Mouse (Mus musculus) olfactory bulb, adult 2 months (tissue): ENCODE data around the gene Drg1. TPM values are rescaled to one million over a fixed set of nuclear protein-coding genes. Genes with fewer than 3 reads are reported as not detected.

ENCODE experiments used
- H3K27ac ChIP-seq: fragments of 200-500 bp; 2 replicates; pipeline ENCODE4 v1.5.1; 2012; ENCODE audit warnings: low read depth, low read length; ENCODE audit not compliant: insufficient read depth
- H3K4me1 ChIP-seq: fragments of 200-500 bp; 2 replicates; pipeline ENCODE4 v1.6.1; 2012; ENCODE audit warnings: low read length; ENCODE audit not compliant: control insufficient read depth, insufficient read depth
- H3K4me3 ChIP-seq: fragments of 200-500 bp; 2 replicates; pipeline ENCODE4 v1.5.1; 2012; ENCODE audit warnings: mild to moderate bottlenecking, low read depth, low read length, moderate library complexity; ENCODE audit not compliant: insufficient read depth
- CTCF ChIP-seq: fragments of 200-500 bp; IDR thresholded peaks from 2 replicates; pipeline ENCODE4 v1.5.1; 2012; ENCODE audit warnings: low read depth, mild to moderate bottlenecking, low read length, moderate library complexity; ENCODE audit not compliant: insufficient read depth
- POLR2A ChIP-seq: fragments of 200-500 bp; IDR thresholded peaks from 2 replicates; pipeline ENCODE4 v1.6.1; 2012; ENCODE audit warnings: mild to moderate bottlenecking, low read depth, low read length, moderate library complexity; ENCODE audit not compliant: insufficient read depth
- WGBS: fragments of 180-500 bp; shearing (Covaris S2); methylation state at CpG from one replicate; pipeline ENCODE4 v1.1.7; 2018; 5-methylcytosine and 5-hydroxymethylcytosine counted together
- polyA plus RNA-seq: library from polyadenylated mRNA; stranded (reverse); fragments of >200 nt; gene quantifications from 2 replicates; pipeline ENCODE4 v1.2.4, GENCODE M21; 2012; ENCODE audit warnings: low replicate concordance; ENCODE audit not compliant: missing spikeins, insufficient read depth, insufficient read length

Drg1 gene
- polyA plus RNA-seq, 1 experiment: not detected

GRCm38 (mm10) chr11:3243771-3244170 lies 22.4 kb downstream of the Drg1 start:
- no peak overlapping the region for H3K27ac ChIP-seq
- TF ChIP-seq POLR2A: no peak
- no peak for TF ChIP-seq CTCF
- H3K4me1 ChIP-seq: 0 out of 2 replicates have a peak, but pooled peaks cover 2% of the 10 kb centered on the region
- 33% methylated on average over 4 of the region's 4 CpGs for WGBS
- H3K4me3 ChIP-seq: no peak overlapping the region

- H3K4me1 ChIP-seq: 0 out of 2 replicates have a peak, but pooled peaks cover 2% of the 10 kb centered on the region
- H3K27ac ChIP-seq: no peak overlapping the region
- H3K4me3 ChIP-seq: no peak overlapping the region
- 95% methylated on average over 7 of the region's 7 CpGs for WGBS
- TF ChIP-seq POLR2A (no peak), CTCF (no peak)
Measured at GRCm38 (mm10) chr11:3242395-3242794, 23.8 kb downstream of the Drg1 start.

- Histone ChIP-seq H3K4me3 (no peak overlapping the region), H3K27ac (no peak overlapping the region), H3K4me1 (no peaks in the 10 kb centered on the region)
- TF ChIP-seq POLR2A (no peak), CTCF (no peak)
- WGBS: 46% methylated on average over 5 of the region's 5 CpGs
Measured at GRCm38 (mm10) chr11:3235277-3235676, 30.9 kb downstream of the Drg1 start.

- Histone ChIP-seq H3K27ac (no peak overlapping the region), H3K4me1 (no peaks in the 10 kb centered on the region), H3K4me3 (no peak overlapping the region)
- TF ChIP-seq CTCF (no peak), POLR2A (no peak)
- WGBS: 92% methylated on average over 4 of the region's 4 CpGs
Measured at GRCm38 (mm10) chr11:3233704-3234103, 32.5 kb downstream of the Drg1 start.

- H3K4me1 ChIP-seq: no peaks in the 10 kb centered on the region
- 73% methylated on average over 3 of the region's 3 CpGs for WGBS
- no peak overlapping the region for H3K27ac ChIP-seq
- TF ChIP-seq CTCF (no peak), POLR2A (no peak)
- H3K4me3 ChIP-seq: no peak overlapping the region
Measured at GRCm38 (mm10) chr11:3232248-3232647, 34.0 kb downstream of the Drg1 start.

GRCm38 (mm10) chr11:3227113-3227512 lies 39.1 kb downstream of the Drg1 start:
- Histone ChIP-seq H3K4me1 (no peaks in the 10 kb centered on the region), H3K4me3 (no peak overlapping the region), H3K27ac (no peak overlapping the region)
- TF ChIP-seq POLR2A (no peak), CTCF (no peak)
- WGBS: 96% methylated on average over 3 of the region's 3 CpGs

- Histone ChIP-seq H3K27ac (no peak overlapping the region), H3K4me1 (no peaks in the 10 kb centered on the region), H3K4me3 (no peak overlapping the region)
- 62% methylated on average over 5 of the region's 5 CpGs for WGBS
- TF ChIP-seq POLR2A (no peak), CTCF (no peak)
Measured at GRCm38 (mm10) chr11:3223105-3223504, 43.1 kb downstream of the Drg1 start.

GRCm38 (mm10) chr11:3212526-3212925 lies 53.7 kb downstream of the Drg1 start:
- no peaks in the 10 kb centered on the region for H3K4me1 ChIP-seq
- TF ChIP-seq POLR2A (no peak), CTCF (no peak)
- no peak overlapping the region for H3K27ac ChIP-seq
- 93% methylated on average over 1 of the region's 1 CpGs for WGBS
- no peak overlapping the region for H3K4me3 ChIP-seq

- 83% methylated on average over 3 of the region's 3 CpGs for WGBS
- Histone ChIP-seq H3K4me3 (no peak overlapping the region), H3K4me1 (no peaks in the 10 kb centered on the region), H3K27ac (no peak overlapping the region)
- no peak for TF ChIP-seq POLR2A
- no peak for TF ChIP-seq CTCF
Measured at GRCm38 (mm10) chr11:3206783-3207182, 59.4 kb downstream of the Drg1 start.

GRCm38 (mm10) chr11:3205207-3205606 lies 61.0 kb downstream of the Drg1 start:
- Histone ChIP-seq H3K4me1 (no peaks in the 10 kb centered on the region), H3K27ac (no peak overlapping the region), H3K4me3 (no peak overlapping the region)
- TF ChIP-seq POLR2A: no peak
- TF ChIP-seq CTCF: no peak
- 92% methylated on average over 3 of the region's 3 CpGs for WGBS
